Mouse (Mus musculus): ENCODE data around the gene Spata13. TPM values are rescaled to one million over a fixed set of nuclear protein-coding genes. Genes with fewer than 3 reads are reported as not detected.
A peak's percentile ranks its signal among the peaks of the same experiment; 100 is the strongest.

The Spata13 gene
- polyA plus RNA-seq (2014; fragmentation: Nextera tagmentation; extraction: Ambion mirVana), result 61.0 and 66.0 TPM in 2 replicates

DNA sequence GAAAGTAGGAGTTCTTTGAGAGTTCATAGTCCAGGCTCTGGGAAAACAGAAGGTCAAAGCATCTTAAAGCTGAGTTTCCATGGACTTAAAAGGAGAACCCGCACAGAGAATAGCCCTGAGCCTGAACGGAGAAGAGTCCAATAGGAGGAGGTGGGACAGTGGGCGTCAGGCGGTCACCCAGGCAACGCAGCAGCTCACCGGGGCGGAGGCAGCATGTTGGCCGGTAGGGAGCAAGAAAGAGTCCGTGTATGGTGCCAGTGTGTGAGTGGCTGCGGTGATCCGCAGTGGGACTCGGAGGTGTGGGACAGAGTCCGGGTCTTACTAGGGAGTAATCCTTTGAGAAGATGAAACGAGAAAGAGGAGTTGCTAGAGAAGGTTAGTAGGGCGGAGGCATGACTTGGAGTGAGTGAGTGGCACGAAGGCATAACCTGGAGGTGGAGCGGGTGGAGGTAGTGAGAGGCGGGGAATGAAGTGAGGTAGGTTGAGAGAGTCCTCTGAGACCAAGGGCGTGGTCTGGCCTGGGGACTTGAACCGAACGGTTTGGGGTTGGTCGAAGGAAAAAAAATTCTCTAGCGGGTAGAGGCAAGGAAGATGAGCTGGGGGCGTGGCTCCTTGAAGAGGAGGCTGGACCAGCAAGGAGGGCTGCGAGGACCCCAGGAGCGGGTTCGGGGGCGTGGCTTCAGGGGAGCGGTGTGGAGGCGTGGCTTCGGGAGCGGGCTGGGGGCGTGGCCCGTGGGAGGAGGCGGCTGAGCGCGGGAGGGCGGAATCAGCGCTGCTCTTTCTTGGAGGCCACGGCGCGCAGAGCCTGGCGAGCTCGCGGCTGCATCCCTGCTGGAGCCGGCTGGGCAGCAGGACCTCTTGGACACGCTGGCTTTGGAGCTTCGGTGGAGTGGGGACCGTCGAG lies at the start of gene Spata13:
TSS of gene Spata13 (plus strand) at position 41 of the 904 bp plus-strand sequence.
- H3K36me3 ChIP-seq (ENCODE audit: control insufficient read depth, insufficient read depth, low read length), result no peaks in the 10 kb centered on the region
- H3K4me2 ChIP-seq, result peak within 1 kb of the TSS; percentile 79
- ATAC-seq (ENCODE audit: low FRiP score) (peak; percentile 93), DNase-seq (ENCODE audit: low spot score, missing footprints) (peak; percentile 100)
- no peaks in the 10 kb centered on the region for H3K9me3 ChIP-seq (ENCODE audit: control insufficient read depth, low read length)
- no peaks in the 10 kb centered on the region for H3K27me3 ChIP-seq (ENCODE audit: control insufficient read depth, insufficient read depth, low read length)
- peak within 1 kb of the TSS; percentile 84 for H3K27ac ChIP-seq (ENCODE audit: low read depth, low read length)
- WGBS, result under 1% methylated on average over 50 of the region's 50 CpGs
- peaks cover 35% of the 10 kb centered on the region for H3K4me1 ChIP-seq (ENCODE audit: control insufficient read depth, insufficient read depth, low read length)
- H3K4me3 ChIP-seq (ENCODE audit: low read depth, low read length), result peak within 1 kb of the TSS; percentile 80
- peak within 1 kb of the TSS; percentile 75 for H3K9ac ChIP-seq (ENCODE audit: low read length)

- DNase-seq (ENCODE audit: low spot score, missing footprints), result peak; percentile 89
- no peak overlapping the region for H3K4me3 ChIP-seq (ENCODE audit: low read depth, low read length)
- peaks cover 21% of the 10 kb centered on the region for H3K4me1 ChIP-seq (ENCODE audit: control insufficient read depth, insufficient read depth, low read length)
- peak overlapping the region; percentile 30; the same call in 1 of the 2 replicates for H3K9ac ChIP-seq (ENCODE audit: low read length)
- peak; percentile 76 for ATAC-seq (ENCODE audit: low FRiP score)
- WGBS, result 16% methylated on average over 15 of the region's 15 CpGs
- H3K9me3 ChIP-seq (ENCODE audit: control insufficient read depth, low read length), result no peaks in the 10 kb centered on the region
- H3K27ac ChIP-seq (ENCODE audit: low read depth, low read length), result peak overlapping the region; percentile 57
- H3K36me3 ChIP-seq (ENCODE audit: control insufficient read depth, insufficient read depth, low read length), result no peaks in the 10 kb centered on the region
- no peaks in the 10 kb centered on the region for H3K27me3 ChIP-seq (ENCODE audit: control insufficient read depth, insufficient read depth, low read length)
- peak overlapping the region; percentile 7; the same call in 1 of the 2 replicates for H3K4me2 ChIP-seq
These were observed 46.9 kb upstream of the Spata13 start for GRCm38 (mm10) chr14:60586687-60587453.

- no peak overlapping the region for H3K27ac ChIP-seq (ENCODE audit: low read depth, low read length)
- no peak overlapping the region for H3K4me2 ChIP-seq
- H3K4me3 ChIP-seq (ENCODE audit: low read depth, low read length), result no peak overlapping the region
- no peaks in the 10 kb centered on the region for H3K36me3 ChIP-seq (ENCODE audit: control insufficient read depth, insufficient read depth, low read length)
- no peaks in the 10 kb centered on the region for H3K27me3 ChIP-seq (ENCODE audit: control insufficient read depth, insufficient read depth, low read length)
- peaks cover 21% of the 10 kb centered on the region for H3K4me1 ChIP-seq (ENCODE audit: control insufficient read depth, insufficient read depth, low read length)
- no peak overlapping the region for H3K9ac ChIP-seq (ENCODE audit: low read length)
- 71% methylated on average over 2 of the region's 2 CpGs for WGBS
- DNase-seq (ENCODE audit: low spot score, missing footprints) (no peak), ATAC-seq (ENCODE audit: low FRiP score) (no peak)
- H3K9me3 ChIP-seq (ENCODE audit: control insufficient read depth, low read length), result no peaks in the 10 kb centered on the region
These were observed 44.8 kb upstream of the Spata13 start for GRCm38 (mm10) chr14:60589001-60589400.

GRCm38 (mm10) chr14:60592339-60592738 lies 41.5 kb upstream of the Spata13 start:
- Histone ChIP-seq H3K27ac (ENCODE audit: low read depth, low read length) (no peak overlapping the region), H3K4me2 (no peak overlapping the region), H3K36me3 (ENCODE audit: control insufficient read depth, insufficient read depth, low read length) (no peaks in the 10 kb centered on the region), H3K9ac (ENCODE audit: low read length) (no peak overlapping the region), H3K4me1 (ENCODE audit: control insufficient read depth, insufficient read depth, low read length) (peaks cover 16% of the 10 kb centered on the region), H3K4me3 (ENCODE audit: low read depth, low read length) (no peak overlapping the region), H3K27me3 (ENCODE audit: control insufficient read depth, insufficient read depth, low read length) (no peaks in the 10 kb centered on the region), H3K9me3 (ENCODE audit: control insufficient read depth, low read length) (no peaks in the 10 kb centered on the region)
- DNase-seq (ENCODE audit: low spot score, missing footprints) (no peak), ATAC-seq (ENCODE audit: low FRiP score) (no peak)
- 93% methylated on average over 5 of the region's 5 CpGs for WGBS

DNA sequence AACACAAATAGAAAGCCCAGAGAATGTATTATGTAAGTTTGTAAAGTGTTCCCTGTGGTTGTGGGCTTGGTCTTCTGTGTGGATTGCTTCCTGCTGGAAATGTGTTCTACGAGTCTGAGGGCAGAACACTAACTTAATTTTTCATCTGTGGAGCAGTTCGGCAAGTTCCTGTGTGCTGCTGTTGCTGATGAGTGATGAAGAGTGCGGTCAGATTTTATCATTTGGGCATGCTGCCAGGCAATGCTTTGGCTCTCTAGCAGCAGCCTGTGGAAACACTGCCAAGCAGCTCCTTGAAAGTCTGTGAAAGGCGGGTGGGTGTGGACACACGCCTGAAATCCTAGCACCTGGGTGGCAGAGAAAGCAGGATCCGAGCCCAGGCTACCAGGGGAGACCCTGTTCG lies 41.0 kb upstream of the Spata13 start:
- ATAC-seq (ENCODE audit: low FRiP score) (no peak), DNase-seq (ENCODE audit: low spot score, missing footprints) (no peak)
- Histone ChIP-seq H3K4me2 (no peak overlapping the region), H3K4me3 (ENCODE audit: low read depth, low read length) (no peak overlapping the region), H3K9me3 (ENCODE audit: control insufficient read depth, low read length) (no peaks in the 10 kb centered on the region), H3K27ac (ENCODE audit: low read depth, low read length) (no peak overlapping the region), H3K27me3 (ENCODE audit: control insufficient read depth, insufficient read depth, low read length) (no peaks in the 10 kb centered on the region), H3K9ac (ENCODE audit: low read length) (no peak overlapping the region), H3K36me3 (ENCODE audit: control insufficient read depth, insufficient read depth, low read length) (no peaks in the 10 kb centered on the region), H3K4me1 (ENCODE audit: control insufficient read depth, insufficient read depth, low read length) (peaks cover 13% of the 10 kb centered on the region)
- 87% methylated on average over 7 of the region's 7 CpGs for WGBS

DNA sequence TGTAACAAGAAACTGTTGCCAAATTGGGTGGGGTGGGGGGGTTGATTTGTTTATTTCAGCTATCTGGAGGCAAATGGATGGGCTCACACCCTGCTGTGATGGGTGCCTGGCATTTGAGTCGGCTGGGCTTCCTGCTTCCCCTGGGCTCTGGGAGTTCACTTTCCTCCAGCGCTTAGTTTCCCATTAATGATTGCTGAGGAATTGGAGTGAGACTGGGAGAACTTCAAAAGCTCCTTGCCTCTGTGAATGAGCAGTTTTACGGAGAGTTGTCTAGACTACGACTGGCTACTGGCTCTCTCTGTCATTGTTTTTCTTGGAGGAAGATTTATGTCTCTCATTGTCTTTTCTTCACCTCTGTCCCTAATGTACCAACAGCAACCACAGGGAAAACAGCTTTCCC lies 36.2 kb upstream of the Spata13 start:
- H3K9me3 ChIP-seq (ENCODE audit: control insufficient read depth, low read length), result no peaks in the 10 kb centered on the region
- no peak for DNase-seq (ENCODE audit: low spot score, missing footprints)
- H3K36me3 ChIP-seq (ENCODE audit: control insufficient read depth, insufficient read depth, low read length), result no peaks in the 10 kb centered on the region
- 18% methylated on average over 4 of the region's 4 CpGs for WGBS
- peaks cover 2% of the 10 kb centered on the region; the same call in 1 of the 2 replicates for H3K4me1 ChIP-seq (ENCODE audit: control insufficient read depth, insufficient read depth, low read length)
- no peak overlapping the region for H3K4me3 ChIP-seq (ENCODE audit: low read depth, low read length)
- H3K27ac ChIP-seq (ENCODE audit: low read depth, low read length), result no peak overlapping the region
- no peaks in the 10 kb centered on the region for H3K27me3 ChIP-seq (ENCODE audit: control insufficient read depth, insufficient read depth, low read length)
- no peak overlapping the region for H3K4me2 ChIP-seq
- no peak overlapping the region for H3K9ac ChIP-seq (ENCODE audit: low read length)
- ATAC-seq (ENCODE audit: low FRiP score), result no peak

GRCm38 (mm10) chr14:60599044-60599443 lies 34.8 kb upstream of the Spata13 start:
- H3K27me3 ChIP-seq (ENCODE audit: control insufficient read depth, insufficient read depth, low read length), result no peaks in the 10 kb centered on the region
- no peak for ATAC-seq (ENCODE audit: low FRiP score)

GRCm38 (mm10) chr14:60605564-60605963 lies 28.2 kb upstream of the Spata13 start:
- H3K9me3 ChIP-seq (ENCODE audit: control insufficient read depth, low read length), result no peaks in the 10 kb centered on the region
- no peak overlapping the region for H3K4me3 ChIP-seq (ENCODE audit: low read depth, low read length)
- H3K4me1 ChIP-seq (ENCODE audit: control insufficient read depth, insufficient read depth, low read length), result 0 out of 2 replicates have a peak, but pooled peaks cover 3% of the 10 kb centered on the region
- H3K36me3 ChIP-seq (ENCODE audit: control insufficient read depth, insufficient read depth, low read length), result no peaks in the 10 kb centered on the region
- no peak for DNase-seq (ENCODE audit: low spot score, missing footprints)
- H3K27me3 ChIP-seq (ENCODE audit: control insufficient read depth, insufficient read depth, low read length), result no peaks in the 10 kb centered on the region
- H3K27ac ChIP-seq (ENCODE audit: low read depth, low read length), result no peak overlapping the region
- 84% methylated on average over 2 of the region's 2 CpGs for WGBS
- no peak overlapping the region for H3K9ac ChIP-seq (ENCODE audit: low read length)
- no peak overlapping the region for H3K4me2 ChIP-seq
- no peak for ATAC-seq (ENCODE audit: low FRiP score)

More at GRCm38 (mm10) chr14:60599044-60599443, 34.8 kb upstream of the Spata13 start:
- H3K9me3 ChIP-seq (ENCODE audit: control insufficient read depth, low read length), result no peaks in the 10 kb centered on the region
- no peak for DNase-seq (ENCODE audit: low spot score, missing footprints)
- no peak overlapping the region for H3K4me2 ChIP-seq
- no peak overlapping the region for H3K27ac ChIP-seq (ENCODE audit: low read depth, low read length)
- H3K36me3 ChIP-seq (ENCODE audit: control insufficient read depth, insufficient read depth, low read length), result no peaks in the 10 kb centered on the region
- H3K4me1 ChIP-seq (ENCODE audit: control insufficient read depth, insufficient read depth, low read length), result peaks cover 2% of the 10 kb centered on the region; the same call in 1 of the 2 replicates
- H3K4me3 ChIP-seq (ENCODE audit: low read depth, low read length), result no peak overlapping the region
- H3K9ac ChIP-seq (ENCODE audit: low read length), result no peak overlapping the region
- WGBS, result 84% methylated on average over 2 of the region's 2 CpGs
